Mouse (Mus musculus) stomach, embryonic 16.5 days (tissue): ENCODE measurements around the gene Glis2. TPM values are rescaled to one million over a fixed set of nuclear protein-coding genes. Genes with fewer than 3 reads are reported as not detected.
A peak's percentile ranks its signal among the peaks of the same experiment; 100 is the strongest.

Experiments used
- ATAC-seq: fragments of 200-750 bp; cut with Nextera tagmentation; 2 replicates; pipeline ENCODE4 v1.8.0; 2017; ENCODE audit warnings: moderate number of reproducible peaks, moderate TSS enrichment; ENCODE audit not compliant: insufficient read depth, low FRiP score
- H3K27ac ChIP-seq: fragments of 300-500 bp; sonication (generic); 2 replicates; pipeline ENCODE4 v1.5.1; 2014; ENCODE audit warnings: low read length
- H3K27me3 ChIP-seq: fragments of 300-500 bp; sonication (generic); 2 replicates; pipeline ENCODE4 v1.6.1; 2014; ENCODE audit warnings: low read length, control low read depth, mixed read lengths; ENCODE audit not compliant: control insufficient read depth, insufficient read depth
- H3K36me3 ChIP-seq: fragments of 300-500 bp; sonication (generic); 2 replicates; pipeline ENCODE4 v1.6.1; 2014; ENCODE audit warnings: low read length; ENCODE audit not compliant: control insufficient read depth, insufficient read depth
- H3K4me1 ChIP-seq: fragments of 300-500 bp; sonication (generic); 2 replicates; pipeline ENCODE4 v1.6.1; 2014; ENCODE audit warnings: low read length, control low read depth, mixed read lengths; ENCODE audit not compliant: control insufficient read depth, insufficient read depth
- H3K4me2 ChIP-seq: fragments of 300-500 bp; sonication (generic); 2 replicates; pipeline ENCODE4 v1.6.1; 2014; ENCODE audit warnings: low read depth, low read length, mixed read lengths
- H3K4me3 ChIP-seq: fragments of 300-500 bp; sonication (generic); replicated peaks from 2 replicates; pipeline ENCODE4 v1.5.1; 2014; ENCODE audit warnings: mild to moderate bottlenecking, low read length
- H3K9ac ChIP-seq: fragments of 300-500 bp; sonication (generic); 2 replicates; pipeline ENCODE4 v1.6.1; 2014; ENCODE audit warnings: low read length
- H3K9me3 ChIP-seq: fragments of 300-500 bp; sonication (generic); replicated peaks from 2 replicates; pipeline ENCODE4 v1.6.1; 2016; ENCODE audit warnings: low read length, control low read depth; ENCODE audit not compliant: control insufficient read depth
- WGBS: fragments of 180-500 bp; shearing (Covaris S2); extraction: QIAGEN DNeasy Blood & Tissue Kit; methylation state at CpG from one replicate; pipeline ENCODE4 v1.1.7; 2014; 5-methylcytosine and 5-hydroxymethylcytosine counted together
- polyA plus RNA-seq: library from polyadenylated mRNA; unstranded; fragments of >200 nt; fragmentation: Nextera tagmentation; extraction: Ambion mirVana; gene quantifications from 2 replicates; pipeline ENCODE4 v1.2.1, GENCODE M21; 2015

Glis2 gene
- polyA plus RNA-seq, 1 experiment from 2014 or later = 18.7 TPM

DNA sequence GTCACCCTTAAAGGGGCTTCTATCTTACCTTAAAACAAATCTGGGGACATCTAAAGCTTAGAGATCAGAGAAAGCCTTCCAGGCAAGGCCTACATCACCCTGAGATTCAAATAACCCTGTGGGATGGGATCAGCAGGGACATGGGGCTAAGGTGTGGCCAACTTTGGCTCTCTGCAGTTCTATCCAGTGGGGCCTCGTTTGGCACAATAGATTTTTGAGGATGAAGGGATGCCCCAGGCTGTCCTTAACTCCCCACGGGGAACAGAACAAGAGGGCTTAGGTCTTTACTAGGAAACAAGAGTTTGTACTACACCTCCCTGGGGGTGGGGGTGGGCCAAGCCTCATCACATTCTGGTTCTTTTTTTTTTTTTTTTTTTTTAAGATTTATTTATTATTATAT lies 64.8 kb downstream of the Glis2 start:
- no peaks in the 10 kb centered on the region for H3K36me3 ChIP-seq
- 32% methylated on average over 2 of the region's 2 CpGs for WGBS
- no peak overlapping the region for H3K4me2 ChIP-seq
- H3K9me3 ChIP-seq = no peaks in the 10 kb centered on the region
- peaks cover 19% of the 10 kb centered on the region for H3K4me1 ChIP-seq
- H3K4me3 ChIP-seq = no peak overlapping the region
- 0 out of 2 replicates have a peak overlapping the region, but pooled peaks have one; percentile 1 for H3K9ac ChIP-seq
- H3K27ac ChIP-seq = peak overlapping the region; percentile 29; the same call in 1 of the 2 replicates
- ATAC-seq = no peak
- H3K27me3 ChIP-seq = no peaks in the 10 kb centered on the region

DNA sequence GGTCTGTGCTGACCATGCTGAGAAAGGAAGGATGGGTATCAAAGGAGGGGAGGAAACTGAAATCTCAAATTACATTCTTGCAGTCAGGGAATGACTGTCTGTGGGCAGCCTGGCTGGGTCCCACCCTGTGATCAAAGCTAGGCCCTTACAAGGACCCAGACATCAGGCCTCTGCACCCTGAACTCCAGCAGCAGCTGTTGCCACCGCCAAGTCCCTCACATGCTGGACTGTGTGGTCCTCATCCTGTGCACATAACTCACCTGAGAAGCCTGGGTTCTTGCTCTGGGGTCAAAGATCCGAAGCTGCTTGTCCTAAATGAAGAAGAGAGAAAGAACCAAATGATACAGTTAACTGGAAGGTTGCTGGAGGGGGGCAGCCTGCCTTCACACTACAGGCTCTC lies 67.1 kb downstream of the Glis2 start:
- H3K27ac ChIP-seq = no peak overlapping the region
- WGBS = 85% methylated on average over 2 of the region's 2 CpGs
- no peak overlapping the region for H3K9ac ChIP-seq

DNA sequence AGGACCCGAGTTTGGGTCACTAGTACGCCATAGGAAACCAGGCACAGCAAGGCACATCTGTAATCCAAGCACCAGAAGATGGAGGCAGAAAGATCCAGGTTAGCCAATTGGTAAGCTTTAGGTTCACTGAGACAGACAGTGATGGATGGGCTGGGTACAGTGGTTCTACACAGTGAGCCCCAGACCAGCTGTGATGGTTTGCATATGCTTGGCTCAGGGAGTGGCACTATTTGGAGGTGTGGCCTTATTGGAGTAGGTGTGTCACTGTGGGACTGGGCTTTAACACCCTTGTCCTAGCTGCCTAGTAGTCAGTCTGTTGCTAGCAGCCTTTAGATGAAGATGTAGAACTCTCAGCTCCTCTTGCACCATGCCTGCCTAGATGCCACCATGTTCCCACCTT lies 69.3 kb downstream of the Glis2 start:
- H3K4me1 ChIP-seq = peaks cover 5% of the 10 kb centered on the region; the same call in 1 of the 2 replicates
- WGBS = 88% methylated on average over 2 of the region's 2 CpGs
- H3K4me3 ChIP-seq = no peak overlapping the region
- H3K9ac ChIP-seq = no peak overlapping the region
- no peaks in the 10 kb centered on the region for H3K27me3 ChIP-seq
- H3K27ac ChIP-seq = no peak overlapping the region
- ATAC-seq = no peak
- no peaks in the 10 kb centered on the region; the same call in 1 of the 2 replicates for H3K36me3 ChIP-seq
- no peaks in the 10 kb centered on the region for H3K9me3 ChIP-seq
- no peak overlapping the region for H3K4me2 ChIP-seq

More for the DNA sequence above, 67.1 kb downstream of the Glis2 start:
- no peak overlapping the region for H3K4me2 ChIP-seq
- H3K36me3 ChIP-seq = no peaks in the 10 kb centered on the region
- H3K4me3 ChIP-seq = no peak overlapping the region
- H3K4me1 ChIP-seq = peaks cover 6% of the 10 kb centered on the region
- no peaks in the 10 kb centered on the region for H3K27me3 ChIP-seq
- H3K9me3 ChIP-seq = no peaks in the 10 kb centered on the region
- no peak for ATAC-seq

DNA sequence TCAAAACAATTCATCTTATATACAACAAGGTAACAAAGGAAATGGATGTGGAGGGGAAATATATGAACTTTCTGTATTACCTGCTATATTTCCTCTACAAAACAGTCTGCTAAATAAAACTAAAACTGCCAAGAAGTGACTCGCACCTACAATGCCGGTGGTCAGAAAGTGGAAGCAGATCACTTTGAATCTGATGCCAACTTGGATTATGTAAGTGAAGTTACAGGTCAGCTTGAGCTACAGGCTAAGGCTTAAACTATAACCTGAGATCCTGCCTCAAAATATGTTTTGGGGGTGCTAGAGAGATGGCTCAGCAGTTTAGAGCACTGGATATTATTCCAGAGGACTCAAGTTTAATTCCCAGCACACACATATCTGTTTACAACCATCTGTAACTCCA lies 71.2 kb downstream of the Glis2 start:
- ATAC-seq = no peak
- no peaks in the 10 kb centered on the region for H3K4me1 ChIP-seq
- H3K4me2 ChIP-seq = no peak overlapping the region
- H3K27me3 ChIP-seq = no peaks in the 10 kb centered on the region
- 94% methylated on average over 2 of the region's 2 CpGs for WGBS
- no peaks in the 10 kb centered on the region; the same call in 1 of the 2 replicates for H3K36me3 ChIP-seq
- no peaks in the 10 kb centered on the region for H3K9me3 ChIP-seq
- H3K9ac ChIP-seq = no peak overlapping the region
- H3K27ac ChIP-seq = no peak overlapping the region
- H3K4me3 ChIP-seq = no peak overlapping the region

DNA sequence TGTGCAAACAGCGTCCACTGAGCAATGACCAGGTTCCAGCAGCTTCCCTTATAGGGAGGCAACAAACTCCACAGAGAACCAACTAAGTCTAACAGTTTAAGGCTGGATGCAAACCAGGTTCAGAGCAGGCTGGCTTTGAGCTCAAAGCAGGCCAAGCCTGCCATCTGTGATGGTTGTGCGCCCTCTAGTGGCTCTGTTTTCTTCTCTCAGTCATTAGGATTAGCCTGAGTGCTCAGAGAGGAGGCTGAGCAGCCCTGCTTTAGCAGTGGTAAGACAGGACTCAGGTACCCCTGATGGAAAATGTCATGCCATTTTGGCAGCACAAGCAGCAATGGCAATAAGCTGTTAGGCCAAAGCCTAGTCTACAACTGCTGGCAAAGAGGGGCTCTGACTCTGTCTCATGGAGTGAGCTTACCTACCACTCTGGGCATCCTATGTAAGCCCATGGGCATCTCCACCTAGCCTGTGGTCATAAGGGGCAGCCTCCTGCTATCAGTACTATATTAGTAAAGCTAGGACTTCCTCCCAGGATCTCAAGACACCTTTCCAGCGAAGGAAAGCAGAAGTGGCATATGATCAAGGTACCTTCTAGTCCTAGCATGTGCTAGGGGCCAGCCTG lies 72.8 kb downstream of the Glis2 start:
- H3K9me3 ChIP-seq = no peaks in the 10 kb centered on the region
- ATAC-seq = peak; percentile 90; the same call in 1 of the 2 replicates
- no peak overlapping the region for H3K4me2 ChIP-seq
- peaks cover under 1% of the 10 kb centered on the region; the same call in 1 of the 2 replicates for H3K36me3 ChIP-seq
- no peaks in the 10 kb centered on the region for H3K27me3 ChIP-seq
- H3K4me3 ChIP-seq = no peak overlapping the region
- H3K4me1 ChIP-seq = no peaks in the 10 kb centered on the region
- no peak overlapping the region for H3K27ac ChIP-seq
- WGBS = 32% methylated on average over 3 of the region's 3 CpGs
- H3K9ac ChIP-seq = peak overlapping the region; percentile 13; the same call in 1 of the 2 replicates

DNA sequence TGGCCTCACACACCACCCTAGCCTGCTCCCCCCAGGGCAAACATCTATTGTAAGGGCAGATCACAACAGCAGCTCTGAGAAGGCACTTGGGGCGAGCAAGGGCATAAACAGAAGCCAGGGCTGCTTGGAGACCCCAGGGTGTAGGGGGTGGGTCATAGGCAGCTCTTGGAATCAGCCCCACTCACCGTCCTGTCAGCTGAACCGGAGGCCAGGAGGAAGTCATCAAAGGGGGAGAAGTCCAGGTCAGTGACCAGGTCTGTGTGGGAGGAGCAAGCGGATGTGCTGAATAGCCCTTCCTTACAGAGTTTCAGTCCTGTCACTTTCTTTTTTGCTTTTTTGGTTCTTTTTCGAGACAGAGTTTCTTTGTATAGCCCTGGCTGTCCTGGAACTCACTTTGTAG lies 75.8 kb downstream of the Glis2 start:
- Histone ChIP-seq H3K27ac (no peak overlapping the region), H3K4me2 (no peak overlapping the region), H3K9me3 (no peaks in the 10 kb centered on the region), H3K27me3 (no peaks in the 10 kb centered on the region), H3K36me3 (peaks cover 2% of the 10 kb centered on the region; the same call in 1 of the 2 replicates), H3K9ac (no peak overlapping the region), H3K4me1 (no peaks in the 10 kb centered on the region), H3K4me3 (no peak overlapping the region)
- 69% methylated on average over 5 of the region's 5 CpGs for WGBS
- ATAC-seq = no peak

DNA sequence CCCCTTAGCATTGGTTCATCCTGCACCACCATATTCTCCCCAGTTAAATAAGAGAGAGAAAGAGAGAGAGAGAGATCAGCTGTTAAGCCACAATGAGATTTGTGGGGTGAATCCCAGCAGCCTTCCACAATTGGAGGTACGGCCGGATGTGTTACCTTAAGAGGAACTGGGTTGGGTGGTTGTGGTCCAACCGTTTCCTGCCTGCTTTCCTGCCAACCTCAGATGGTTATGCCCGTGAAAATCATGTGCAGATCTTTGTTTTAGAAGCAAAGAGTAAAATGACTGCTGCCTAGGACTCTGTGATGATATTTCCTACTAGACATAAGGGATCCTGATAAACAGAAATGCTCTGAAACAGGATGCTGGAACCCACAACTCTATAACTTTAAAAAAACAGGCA lies 79.6 kb downstream of the Glis2 start:
- Histone ChIP-seq H3K36me3 (0 out of 2 replicates have a peak, but pooled peaks cover 5% of the 10 kb centered on the region), H3K9me3 (no peaks in the 10 kb centered on the region), H3K27me3 (no peaks in the 10 kb centered on the region), H3K4me1 (peaks cover 7% of the 10 kb centered on the region), H3K9ac (no peak overlapping the region), H3K27ac (no peak overlapping the region), H3K4me3 (no peak overlapping the region), H3K4me2 (no peak overlapping the region)
- WGBS = 77% methylated on average over 4 of the region's 4 CpGs
- ATAC-seq = no peak

Other genes with a start within 250 kb of the Glis2 start
- 1.3 and 1.5 TPM in 2 replicates for gene Adcy9, start 174.2 kb upstream of the Glis2 start, polyA plus RNA-seq
- 10.0 and 28.6 TPM in 2 replicates for gene Srl, start 52.9 kb upstream of the Glis2 start, polyA plus RNA-seq
- gene Tfap4, start 34.9 kb upstream of the Glis2 start, polyA plus RNA-seq = 16.1 and 17.0 TPM in 2 replicates
- 47.9 and 75.3 TPM in 2 replicates for gene Pam16, start 30.3 kb downstream of the Glis2 start, polyA plus RNA-seq
- 18.3 and 18.4 TPM in 2 replicates for gene Vasn, start 45.2 kb downstream of the Glis2 start, polyA plus RNA-seq
- gene Dnaja3, start 45.3 kb downstream of the Glis2 start, polyA plus RNA-seq = 73.1 and 76.6 TPM in 2 replicates
- 19.7 and 20.6 TPM in 2 replicates for gene Coro7, start 85.1 kb downstream of the Glis2 start, polyA plus RNA-seq
- gene Nmral1, start 124.6 kb downstream of the Glis2 start, polyA plus RNA-seq = 44.7 and 45.6 TPM in 2 replicates
- gene Hmox2, start 131.6 kb downstream of the Glis2 start, polyA plus RNA-seq = 83.3 and 85.2 TPM in 2 replicates
- gene Cdip1, start 195.6 kb downstream of the Glis2 start, polyA plus RNA-seq = 75.8 and 82.0 TPM in 2 replicates
- gene 4930562C15Rik, start 240.7 kb downstream of the Glis2 start, polyA plus RNA-seq = 0.27 and 0.47 TPM in 2 replicates